Mouse (Mus musculus): ENCODE data around the gene Gtf2ird2. TPM values are rescaled to one million over a fixed set of nuclear protein-coding genes. Genes with fewer than 3 reads are reported as not detected.

Gene Gtf2ird2
- polyA plus RNA-seq, 1 experiment from 2014 or later, result 13.0 TPM

- 90% methylated on average over 8 of the region's 8 CpGs for WGBS
Observed at GRCm38 (mm10) chr5:134273761-134274160, 89.9 kb downstream of the Gtf2ird2 start.

More at GRCm38 (mm10) chr5:134273761-134274160, 89.9 kb downstream of the Gtf2ird2 start:
- H3K27me3 ChIP-seq, result no peaks in the 10 kb centered on the region
- ATAC-seq (ENCODE audit: insufficient number of reproducible peaks, insufficient read depth, low FRiP score, low TSS enrichment, low read depth), result no peak
- no peaks in the 10 kb centered on the region for H3K4me1 ChIP-seq
- H3K9me3 ChIP-seq, result no peaks in the 10 kb centered on the region
- no peak overlapping the region for H3K4me3 ChIP-seq
- H3K36me3 ChIP-seq, result peaks cover 94% of the 10 kb centered on the region
- H3K9ac ChIP-seq, result no peak overlapping the region
- no peak overlapping the region for H3K27ac ChIP-seq
- H3K4me2 ChIP-seq, result no peak overlapping the region

Other genes with a start within 250 kb of the Gtf2ird2 start
- 6.0 and 7.0 TPM in 2 replicates for gene Castor2, start 84.3 kb upstream of the Gtf2ird2 start, polyA plus RNA-seq (2015; fragmentation: Nextera tagmentation; extraction: Ambion mirVana)
- gene Rcc1l, start 7.2 kb upstream of the Gtf2ird2 start, polyA plus RNA-seq (2015; fragmentation: Nextera tagmentation; extraction: Ambion mirVana), result 29.1 and 36.9 TPM in 2 replicates
- gene Ncf1, start 45.6 kb downstream of the Gtf2ird2 start, polyA plus RNA-seq (2015; fragmentation: Nextera tagmentation; extraction: Ambion mirVana), result 4.4 and 5.2 TPM in 2 replicates
- gene Gtf2i, start 130.7 kb downstream of the Gtf2ird2 start, polyA plus RNA-seq (2015; fragmentation: Nextera tagmentation; extraction: Ambion mirVana), result 225 and 236 TPM in 2 replicates